Mouse (Mus musculus): ENCODE measurements around the gene Lst1. TPM values are rescaled to one million over a fixed set of nuclear protein-coding genes. Genes with fewer than 3 reads are reported as not detected.
A peak's percentile ranks its signal among the peaks of the same experiment; 100 is the strongest.
"Not testable (repeated sequence)": the region's sequence is repeated elsewhere in the genome, so short reads cannot be mapped to it uniquely, and the experiment has no call there.

Lst1 gene
- 18.5 and 21.1 TPM in 2 replicates for polyA plus RNA-seq (2014; fragmentation: Nextera tagmentation; extraction: Ambion mirVana)

DNA sequence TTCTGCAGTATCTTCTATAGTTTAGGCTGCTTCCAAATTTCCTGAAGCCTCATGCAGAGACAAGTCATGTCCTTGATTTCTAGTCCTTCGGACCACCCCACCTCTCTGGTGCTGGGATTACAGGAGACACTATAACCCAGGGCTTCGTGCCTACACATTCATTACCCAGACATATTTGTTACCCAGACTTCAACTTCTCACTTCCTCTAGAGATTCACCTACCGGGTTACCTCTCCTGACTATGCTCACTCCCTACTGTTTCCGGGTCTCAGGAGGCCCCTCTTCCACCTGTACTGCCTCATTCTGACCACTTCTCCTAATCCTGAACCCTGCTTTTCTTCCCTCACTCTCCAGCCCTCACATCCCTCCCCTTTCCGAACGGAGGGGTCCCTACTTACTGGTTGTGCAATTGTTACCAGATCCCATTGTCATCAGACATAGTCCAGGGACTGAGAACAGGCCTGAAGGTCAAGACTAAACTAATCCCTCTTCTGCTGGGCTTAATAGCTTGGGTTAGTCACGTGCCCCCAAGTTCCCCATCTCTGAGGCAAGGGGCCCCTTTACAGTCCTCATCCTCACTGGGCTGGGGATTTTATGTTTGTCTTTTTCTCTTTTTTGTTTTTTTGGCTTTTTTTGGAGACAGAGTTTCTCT is at the start of gene Lst1:
Gene Lst1 (minus strand): TSS at position 481 of the 652 bp plus-strand sequence.
- 71% methylated on average over 7 of the region's 7 CpGs for WGBS
- no peak for ATAC-seq (ENCODE audit: insufficient number of reproducible peaks, insufficient read depth, low FRiP score, low read depth)
- peak within 1 kb of the TSS; percentile 21; the same call in 1 of the 2 replicates for H3K27ac ChIP-seq (ENCODE audit: low read length)

DNA sequence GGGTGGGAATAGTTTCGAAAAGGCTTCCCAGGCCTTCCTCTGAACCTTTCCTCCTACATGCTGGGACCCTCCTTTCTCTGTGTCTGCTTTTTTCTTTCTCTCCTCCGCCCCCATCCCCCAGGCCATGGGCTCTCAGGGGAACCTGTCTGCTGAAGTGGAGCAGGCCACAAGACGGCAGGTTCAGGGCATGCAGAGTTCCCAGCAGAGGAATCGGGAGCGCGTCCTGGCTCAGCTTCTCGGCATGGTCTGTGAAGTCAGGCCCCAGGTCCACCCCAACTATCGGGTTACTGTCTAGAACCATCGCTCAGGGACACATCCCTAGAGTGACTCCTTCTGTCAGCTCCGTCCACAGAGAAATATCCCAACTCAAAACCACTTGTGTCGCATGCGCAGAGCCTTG is 49.3 kb upstream of the Lst1 start:
- Histone ChIP-seq H3K9me3 (ENCODE audit: control insufficient read depth, low read depth, low read length) (no peaks in the 10 kb centered on the region), H3K36me3 (ENCODE audit: control insufficient read depth, insufficient read depth, low read length) (no peaks in the 10 kb centered on the region), H3K9ac (replicated peaks; ENCODE audit: low read depth, low read length) (no peak overlapping the region), H3K4me2 (replicated peaks; ENCODE audit: low read depth, low read length) (no peak overlapping the region), H3K4me1 (ENCODE audit: control insufficient read depth, insufficient read depth, low read length) (peaks cover 28% of the 10 kb centered on the region), H3K4me3 (ENCODE audit: low read depth, low read length) (no peak overlapping the region), H3K27ac (ENCODE audit: low read length) (no peak overlapping the region), H3K27me3 (ENCODE audit: control insufficient read depth, insufficient read depth, low read length) (no peaks in the 10 kb centered on the region)
- WGBS = 89% methylated on average over 12 of the region's 12 CpGs
- no peak for ATAC-seq (ENCODE audit: insufficient number of reproducible peaks, insufficient read depth, low FRiP score, low read depth)

More for the DNA sequence above, at the start of gene Lst1:
- no peak within 1 kb of the TSS for H3K4me3 ChIP-seq (ENCODE audit: low read depth, low read length)
- no peaks in the 10 kb centered on the region for H3K27me3 ChIP-seq (ENCODE audit: control insufficient read depth, insufficient read depth, low read length)
- no peaks in the 10 kb centered on the region for H3K36me3 ChIP-seq (ENCODE audit: control insufficient read depth, insufficient read depth, low read length)
- peaks cover 6% of the 10 kb centered on the region; the same call in 1 of the 2 replicates for H3K4me1 ChIP-seq (ENCODE audit: control insufficient read depth, insufficient read depth, low read length)
- H3K9ac ChIP-seq (replicated peaks; ENCODE audit: low read depth, low read length) = no peak within 1 kb of the TSS
- no peaks in the 10 kb centered on the region for H3K9me3 ChIP-seq (ENCODE audit: control insufficient read depth, low read depth, low read length)
- H3K4me2 ChIP-seq (replicated peaks; ENCODE audit: low read depth, low read length) = no peak within 1 kb of the TSS

DNA sequence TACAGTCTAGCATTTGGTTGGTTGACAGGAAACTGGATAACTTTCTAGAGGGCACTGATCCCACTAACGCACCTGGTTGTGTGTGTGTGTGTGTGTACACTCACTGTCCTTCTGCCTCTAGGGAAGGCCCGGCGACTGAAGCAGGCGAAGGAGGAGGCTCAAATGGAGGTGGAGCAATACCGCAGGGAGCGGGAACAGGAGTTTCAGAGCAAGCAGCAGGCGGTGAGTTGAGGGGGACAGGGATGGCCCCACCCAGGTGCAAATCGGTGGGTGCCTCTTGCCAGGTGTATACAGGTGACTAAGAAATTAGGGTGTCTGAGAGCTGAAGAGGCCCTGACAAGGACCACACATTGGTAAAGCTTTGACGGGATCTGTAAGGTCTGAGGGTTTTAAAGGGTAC is 48.8 kb upstream of the Lst1 start:
- Histone ChIP-seq H3K4me1 (ENCODE audit: control insufficient read depth, insufficient read depth, low read length) (peaks cover 33% of the 10 kb centered on the region), H3K27me3 (ENCODE audit: control insufficient read depth, insufficient read depth, low read length) (no peaks in the 10 kb centered on the region), H3K27ac (ENCODE audit: low read length) (no peak overlapping the region), H3K4me2 (replicated peaks; ENCODE audit: low read depth, low read length) (no peak overlapping the region), H3K9me3 (ENCODE audit: control insufficient read depth, low read depth, low read length) (no peaks in the 10 kb centered on the region), H3K36me3 (ENCODE audit: control insufficient read depth, insufficient read depth, low read length) (no peaks in the 10 kb centered on the region), H3K4me3 (ENCODE audit: low read depth, low read length) (no peak overlapping the region), H3K9ac (replicated peaks; ENCODE audit: low read depth, low read length) (no peak overlapping the region)
- 78% methylated on average over 9 of the region's 9 CpGs for WGBS
- no peak for ATAC-seq (ENCODE audit: insufficient number of reproducible peaks, insufficient read depth, low FRiP score, low read depth)

DNA sequence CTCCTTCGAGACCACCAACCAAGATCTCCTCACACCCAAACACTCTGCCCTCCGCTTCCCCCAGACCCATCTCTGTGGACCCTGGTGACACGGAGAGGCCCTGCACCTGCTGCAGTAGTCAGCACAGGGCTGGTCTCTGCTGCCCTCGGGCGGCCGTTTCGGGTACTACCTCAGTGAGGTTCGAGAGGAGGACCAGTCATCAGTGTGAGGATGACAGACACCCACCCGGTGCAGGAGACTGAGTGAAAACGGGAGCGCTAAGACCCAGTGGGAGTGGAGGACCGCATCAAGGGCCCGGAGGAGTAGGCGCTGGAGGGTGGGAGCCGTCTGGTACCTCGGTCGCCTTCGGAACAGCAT is 48.1 kb upstream of the Lst1 start:
- H3K4me1 ChIP-seq (ENCODE audit: control insufficient read depth, insufficient read depth, low read length) = peaks cover 33% of the 10 kb centered on the region
- H3K27ac ChIP-seq (ENCODE audit: low read length) = peak overlapping the region; percentile 98
- peak overlapping the region; percentile 74 for H3K4me2 ChIP-seq (replicated peaks; ENCODE audit: low read depth, low read length)
- H3K9me3 ChIP-seq (ENCODE audit: control insufficient read depth, low read depth, low read length) = no peaks in the 10 kb centered on the region
- under 1% methylated on average over 18 of the region's 18 CpGs for WGBS
- peak; percentile 67 for ATAC-seq (ENCODE audit: insufficient number of reproducible peaks, insufficient read depth, low FRiP score, low read depth)
- 0 out of 2 replicates have a peak, but pooled peaks cover 1% of the 10 kb centered on the region for H3K36me3 ChIP-seq (ENCODE audit: control insufficient read depth, insufficient read depth, low read length)
- peak overlapping the region; percentile 51 for H3K4me3 ChIP-seq (ENCODE audit: low read depth, low read length)
- H3K27me3 ChIP-seq (ENCODE audit: control insufficient read depth, insufficient read depth, low read length) = no peaks in the 10 kb centered on the region
- H3K9ac ChIP-seq (replicated peaks; ENCODE audit: low read depth, low read length) = peak overlapping the region; percentile 81; the same call in 1 of the 2 replicates

DNA sequence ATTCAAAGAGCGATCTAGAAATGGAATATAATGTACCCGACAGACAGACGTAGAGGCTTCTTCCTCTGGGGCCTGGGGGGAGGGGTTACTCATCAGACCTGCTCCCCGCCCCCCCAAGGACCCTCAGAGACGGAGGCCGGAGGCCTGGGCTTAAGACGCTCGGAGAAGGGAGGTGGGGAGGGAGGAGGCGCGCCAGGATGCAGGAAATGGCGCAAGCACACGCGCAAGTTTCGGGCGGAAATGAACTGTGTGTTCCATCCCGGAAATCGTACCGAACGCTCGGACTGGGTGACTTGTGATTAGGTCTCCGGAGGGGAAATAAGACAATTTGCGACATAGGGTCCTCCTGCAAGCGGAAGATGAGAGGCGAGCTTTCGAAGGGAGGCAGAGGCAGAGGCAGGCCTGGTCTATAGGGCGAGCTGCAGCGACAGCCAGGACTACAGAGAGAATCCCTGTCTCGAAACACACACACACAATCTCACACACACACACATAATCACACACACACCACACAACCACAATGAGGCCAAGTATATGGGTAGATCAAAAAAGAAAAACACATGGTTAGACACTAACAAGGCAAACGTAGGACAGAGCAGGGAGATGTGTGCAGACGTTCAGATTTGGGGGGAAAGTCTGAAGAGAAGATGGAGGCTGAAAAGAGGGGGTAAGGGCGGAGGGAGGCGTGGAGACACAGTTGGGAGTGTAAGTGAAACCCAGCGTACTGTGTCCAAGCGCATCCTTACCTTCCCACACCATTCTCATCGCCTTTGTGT is 47.6 kb upstream of the Lst1 start, which contains the start of gene Nfkbil1:
Gene Nfkbil1 (minus strand): TSS at position 179 of the 776 bp plus-strand sequence.
- peaks cover 35% of the 10 kb centered on the region for H3K4me1 ChIP-seq (ENCODE audit: control insufficient read depth, insufficient read depth, low read length)
- H3K4me3 ChIP-seq (ENCODE audit: low read depth, low read length) = peak within 1 kb of the TSS; percentile 51
- WGBS = under 1% methylated on average over 35 of the region's 35 CpGs
- H3K4me2 ChIP-seq (replicated peaks; ENCODE audit: low read depth, low read length) = peak within 1 kb of the TSS; percentile 74
- no peaks in the 10 kb centered on the region for H3K9me3 ChIP-seq (ENCODE audit: control insufficient read depth, low read depth, low read length)
- H3K9ac ChIP-seq (replicated peaks; ENCODE audit: low read depth, low read length) = peak within 1 kb of the TSS; percentile 81
- no peaks in the 10 kb centered on the region for H3K27me3 ChIP-seq (ENCODE audit: control insufficient read depth, insufficient read depth, low read length)
- peak; percentile 88 for ATAC-seq (ENCODE audit: insufficient number of reproducible peaks, insufficient read depth, low FRiP score, low read depth)
- peaks cover 7% of the 10 kb centered on the region; the same call in 1 of the 2 replicates for H3K36me3 ChIP-seq (ENCODE audit: control insufficient read depth, insufficient read depth, low read length)
- H3K27ac ChIP-seq (ENCODE audit: low read length) = peak within 1 kb of the TSS; percentile 98

DNA sequence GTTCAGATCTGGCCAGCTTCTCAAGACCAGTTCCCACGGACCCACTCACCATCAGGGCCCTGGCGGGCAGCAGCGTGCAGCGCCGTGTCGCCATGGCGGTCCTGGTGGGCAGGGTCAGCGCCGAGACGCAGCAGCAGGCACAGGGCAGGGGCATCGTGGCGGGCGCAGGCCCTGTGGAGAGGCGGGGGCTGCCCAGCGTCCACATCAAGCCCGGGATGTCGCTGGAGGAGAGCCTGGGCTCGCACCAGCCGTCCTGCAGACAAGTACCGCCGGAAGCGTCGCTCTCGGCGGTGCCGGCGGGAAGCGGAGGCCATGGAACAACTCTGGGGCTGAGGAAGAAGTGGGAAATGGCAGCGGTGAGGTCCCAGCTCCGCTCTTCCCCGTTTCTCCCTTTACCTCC is 46.7 kb upstream of the Lst1 start:
- Histone ChIP-seq H3K9ac (replicated peaks; ENCODE audit: low read depth, low read length) (peak overlapping the region; percentile 81), H3K27ac (ENCODE audit: low read length) (peak overlapping the region; percentile 98), H3K9me3 (ENCODE audit: control insufficient read depth, low read depth, low read length) (no peaks in the 10 kb centered on the region), H3K4me1 (ENCODE audit: control insufficient read depth, insufficient read depth, low read length) (peaks cover 31% of the 10 kb centered on the region), H3K27me3 (ENCODE audit: control insufficient read depth, insufficient read depth, low read length) (no peaks in the 10 kb centered on the region), H3K4me3 (ENCODE audit: low read depth, low read length) (peak overlapping the region; percentile 51), H3K36me3 (ENCODE audit: control insufficient read depth, insufficient read depth, low read length) (peaks cover 9% of the 10 kb centered on the region; the same call in 1 of the 2 replicates), H3K4me2 (replicated peaks; ENCODE audit: low read depth, low read length) (peak overlapping the region; percentile 74)
- ATAC-seq (ENCODE audit: insufficient number of reproducible peaks, insufficient read depth, low FRiP score, low read depth) = no peak
- WGBS = 6% methylated on average over 31 of the region's 31 CpGs

DNA sequence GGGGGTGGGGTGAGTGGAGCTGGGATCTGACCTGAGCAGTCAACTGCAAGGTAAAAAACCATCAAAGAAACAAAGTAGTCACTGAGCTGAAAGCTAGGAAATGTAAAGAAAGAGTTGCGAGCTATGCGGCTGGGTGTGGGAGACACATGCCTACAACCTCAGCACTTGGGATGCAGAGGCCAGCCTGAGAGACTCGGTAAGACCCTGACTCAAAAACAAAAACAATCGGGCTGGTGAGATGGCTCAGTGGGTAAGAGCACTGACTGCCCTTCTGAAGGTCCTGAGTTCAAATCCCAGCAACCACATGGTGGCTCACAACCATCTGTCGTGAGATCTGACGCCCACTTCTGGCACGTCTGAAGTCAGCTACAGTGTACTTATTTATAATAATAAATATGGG is 45.9 kb upstream of the Lst1 start:
- Histone ChIP-seq H3K27ac (ENCODE audit: low read length) (peak overlapping the region; percentile 82), H3K4me3 (ENCODE audit: low read depth, low read length) (peak overlapping the region; percentile 51; the same call in 1 of the 2 replicates), H3K4me2 (replicated peaks; ENCODE audit: low read depth, low read length) (peak overlapping the region; percentile 74), H3K4me1 (ENCODE audit: control insufficient read depth, insufficient read depth, low read length) (peaks cover 37% of the 10 kb centered on the region)
- not testable (repeated sequence) for H3K27me3 ChIP-seq (ENCODE audit: control insufficient read depth, insufficient read depth, low read length); H3K36me3 ChIP-seq (ENCODE audit: control insufficient read depth, insufficient read depth, low read length); H3K9ac ChIP-seq (replicated peaks; ENCODE audit: low read depth, low read length); ATAC-seq (ENCODE audit: insufficient number of reproducible peaks, insufficient read depth, low FRiP score, low read depth); H3K9me3 ChIP-seq (ENCODE audit: control insufficient read depth, low read depth, low read length)
- 76% methylated on average over 7 of the region's 7 CpGs for WGBS

DNA sequence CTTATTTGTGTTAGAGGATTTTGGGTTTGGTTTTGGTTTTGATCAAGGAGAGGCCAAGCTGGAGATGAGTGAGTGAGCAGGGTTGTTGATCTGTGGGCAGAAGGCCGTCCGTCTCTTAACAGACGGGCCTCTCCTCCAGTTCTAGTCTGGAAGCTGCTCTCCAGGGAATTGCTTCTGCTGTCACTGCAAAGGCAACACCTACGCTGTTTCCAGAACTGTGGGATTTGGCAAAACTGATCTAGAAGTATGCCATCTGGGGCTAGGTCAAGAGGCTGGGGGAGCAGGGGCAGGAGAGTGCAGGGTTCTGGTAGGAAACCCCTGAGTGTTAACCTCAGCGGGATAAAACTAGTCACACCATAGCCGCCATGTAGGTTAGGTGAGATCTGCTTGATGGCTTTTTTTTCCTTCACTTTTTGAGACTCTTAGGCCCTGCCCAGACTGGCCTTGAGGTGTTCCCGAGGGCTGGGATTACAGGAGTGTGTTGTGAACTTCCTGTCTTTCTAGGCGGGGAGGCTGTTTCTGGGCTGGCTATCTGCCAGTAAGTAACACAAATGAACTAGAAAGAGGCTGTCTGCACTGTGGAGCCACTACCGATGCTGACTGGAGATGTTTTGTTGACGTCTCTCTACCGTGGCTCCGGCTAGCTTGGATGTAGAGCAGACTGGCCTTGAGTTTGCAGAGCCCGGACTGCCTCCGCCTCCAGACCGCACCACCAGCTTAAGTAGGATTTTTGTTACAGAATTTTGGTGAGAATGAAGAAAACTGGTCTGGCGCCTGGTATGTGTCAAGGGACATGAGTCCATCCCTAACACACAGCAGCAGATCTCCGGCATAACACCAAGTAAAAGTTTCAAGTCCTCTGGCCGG is 45.1 kb upstream of the Lst1 start, which contains the start of gene Atp6v1g2:
Gene Atp6v1g2 (plus strand): TSS at position 547 of the 867 bp plus-strand sequence.
- peak within 1 kb of the TSS; percentile 81; the same call in 1 of the 2 replicates for H3K9ac ChIP-seq (replicated peaks; ENCODE audit: low read depth, low read length)
- peak within 1 kb of the TSS; percentile 98 for H3K27ac ChIP-seq (ENCODE audit: low read length)
- H3K27me3 ChIP-seq (ENCODE audit: control insufficient read depth, insufficient read depth, low read length) = no peaks in the 10 kb centered on the region
- peak within 1 kb of the TSS; percentile 74 for H3K4me2 ChIP-seq (replicated peaks; ENCODE audit: low read depth, low read length)
- no peak for ATAC-seq (ENCODE audit: insufficient number of reproducible peaks, insufficient read depth, low FRiP score, low read depth)
- peaks cover 38% of the 10 kb centered on the region for H3K4me1 ChIP-seq (ENCODE audit: control insufficient read depth, insufficient read depth, low read length)
- peak within 1 kb of the TSS; percentile 51 for H3K4me3 ChIP-seq (ENCODE audit: low read depth, low read length)
- no peaks in the 10 kb centered on the region for H3K9me3 ChIP-seq (ENCODE audit: control insufficient read depth, low read depth, low read length)
- WGBS = 46% methylated on average over 18 of the region's 18 CpGs
- peaks cover 11% of the 10 kb centered on the region; the same call in 1 of the 2 replicates for H3K36me3 ChIP-seq (ENCODE audit: control insufficient read depth, insufficient read depth, low read length)
